ENCODE assay signal across 12 mouse cellular contexts in genomic region chr1:69513595-69514250, GRCm38 (mm10).
DNase-seq lines count a peak whose midpoint lies in the region; ATAC-seq lines count a peak whose summit lies in the region.
"Had no signal": no experiment of that assay in that cellular context is flagged by ENCODE, and none has a peak within 500 bp of the region (broad histone marks: within the 10 kb centered on the region; RNA-seq: fewer than 3 reads in every experiment).

No protein-coding gene starts in this region.

- H3K4me2 ChIP-seq in midbrain, embryonic 14.5 days (ENCODE audit: low read length), result no peak overlapping the region
- H3K4me2 ChIP-seq in midbrain, embryonic 16.5 days (ENCODE audit: low read length), result no peak overlapping the region

- no peaks in the 10 kb centered on the region for H3K27me3 ChIP-seq in midbrain, embryonic 10.5 days (ENCODE audit: low read depth, poor library complexity, severe bottlenecking)
- no peaks in the 10 kb centered on the region for H3K27me3 ChIP-seq in midbrain, embryonic 14.5 days (ENCODE audit: control insufficient read depth, insufficient read depth, low read length)
- H3K27me3 ChIP-seq in midbrain, embryonic 16.5 days (ENCODE audit: control insufficient read depth, insufficient read depth, low read depth, low read length), result no peaks in the 10 kb centered on the region

- 43% methylated on average over 5 of the region's 5 CpGs for WGBS in midbrain, embryonic 10.5 days
- WGBS in midbrain, embryonic 14.5 days, result 39% methylated on average over 5 of the region's 5 CpGs
- 42% methylated on average over 5 of the region's 5 CpGs for WGBS in midbrain, embryonic 16.5 days

- DNase-seq in adrenal gland, postnatal 14 days, result peak; percentile 21
- no peak for DNase-seq in adrenal gland, postnatal 25 days
- DNase-seq in midbrain, embryonic 10.5 days (ENCODE audit: low spot score), result no peak
- DNase-seq in midbrain, embryonic 14.5 days, result no peak
- no peak for DNase-seq in spleen, adult 12 weeks (ENCODE audit: low spot score)
- DNase-seq in right cerebral cortex, postnatal 4 days, result no peak
- DNase-seq: kidney, adult 8-10 months; lung, postnatal 4 days had no signal

- no peaks in the 10 kb centered on the region for H3K36me3 ChIP-seq in midbrain, embryonic 10.5 days
- H3K36me3 ChIP-seq in midbrain, embryonic 14.5 days (ENCODE audit: control insufficient read depth, insufficient read depth, low read length), result no peaks in the 10 kb centered on the region
- H3K36me3 ChIP-seq in midbrain, embryonic 16.5 days (ENCODE audit: control insufficient read depth, insufficient read depth, low read length), result no peaks in the 10 kb centered on the region

- no peak overlapping the region for H3K9ac ChIP-seq in midbrain, embryonic 14.5 days (replicated peaks; ENCODE audit: low read length)
- H3K9ac ChIP-seq in midbrain, embryonic 16.5 days (ENCODE audit: low read depth, low read length), result no peak overlapping the region

- H3K9me3 ChIP-seq in midbrain, embryonic 10.5 days (replicated peaks), result no peaks in the 10 kb centered on the region
- H3K9me3 ChIP-seq in midbrain, embryonic 14.5 days (ENCODE audit: control insufficient read depth, low read length), result no peaks in the 10 kb centered on the region
- no peaks in the 10 kb centered on the region for H3K9me3 ChIP-seq in midbrain, embryonic 16.5 days (replicated peaks; ENCODE audit: control insufficient read depth, low read length, poor library complexity, severe bottlenecking)

- peaks cover 18% of the 10 kb centered on the region for H3K4me1 ChIP-seq in midbrain, embryonic 10.5 days
- no peaks in the 10 kb centered on the region for H3K4me1 ChIP-seq in midbrain, embryonic 14.5 days (ENCODE audit: control insufficient read depth, insufficient read depth, low read length)
- H3K4me1 ChIP-seq in midbrain, embryonic 16.5 days (ENCODE audit: control insufficient read depth, insufficient read depth, low read length), result 0 out of 2 replicates have a peak, but pooled peaks cover 3% of the 10 kb centered on the region

- no peak for ATAC-seq in midbrain, embryonic 14.5 days (ENCODE audit: low FRiP score, low TSS enrichment)
- ATAC-seq in inflammation-experienced regulatory T-cells, adult 6 months, result peak; percentile 53
- ATAC-seq in midbrain, embryonic 16.5 days, result peak; percentile 48; the same call in 1 of the 2 replicates
- ATAC-seq: forebrain, embryonic 16.5 days had no signal

- peak overlapping the region; percentile 59 for H3K27ac ChIP-seq in midbrain, embryonic 10.5 days (replicated peaks)
- H3K27ac ChIP-seq in midbrain, embryonic 14.5 days (replicated peaks; ENCODE audit: low read depth, low read length), result no peak overlapping the region
- H3K27ac ChIP-seq in midbrain, embryonic 16.5 days (ENCODE audit: low read length), result no peak overlapping the region
- H3K27ac ChIP-seq: left cerebral cortex, adult 2 months had no signal

- no peak overlapping the region for H3K4me3 ChIP-seq in midbrain, embryonic 10.5 days
- H3K4me3 ChIP-seq in midbrain, embryonic 14.5 days (replicated peaks; ENCODE audit: low read depth, low read length), result no peak overlapping the region
- H3K4me3 ChIP-seq in midbrain, embryonic 16.5 days (ENCODE audit: low read depth, low read length), result no peak overlapping the region
- H3K4me3 ChIP-seq: left cerebral cortex, adult 2 months had no signal
